Comparison of ENCODE assay signal across 20 mouse cellular contexts in genomic region chr3:102460528-102460927, GRCm38 (mm10). TPM values are rescaled to one million over a fixed set of nuclear protein-coding genes. Genes with fewer than 3 reads are reported as not detected.
DNase-seq lines count a peak whose midpoint lies in the region; ATAC-seq lines count a peak whose summit lies in the region.
"Had no signal": no experiment of that assay in that cellular context is flagged by ENCODE, and none has a peak within 500 bp of the region (broad histone marks: within the 10 kb centered on the region; RNA-seq: fewer than 3 reads in every experiment).

No protein-coding gene starts in this region.

- peak; percentile 81 for DNase-seq in heart, adult 11 months
- DNase-seq in heart, postnatal 25 days (ENCODE audit: low spot score) = no peak
- peak; percentile 21 to 23 for DNase-seq in kidney, postnatal 36 days
- DNase-seq in kidney, postnatal 10 days = no peak
- peak; percentile 2 for DNase-seq in testis, postnatal 14 days (ENCODE audit: low spot score)
- DNase-seq: adrenal gland, postnatal 14 days; cerebellum, adult 11-12 months; cerebellum, adult 9-11 months; cerebellum, postnatal 36 days; gastrocnemius, postnatal 25 days; heart, postnatal 4 days had no signal

- intact Hi-C loops in heart, postnatal 25 days (cut with DNase I) = loop anchor here (10.0 kb wide), 1 partner anchor 216 kb away; no protein-coding TSS in a partner anchor

- no peak overlapping the region for H3K9ac ChIP-seq in limb, embryonic 12.5 days (replicated peaks)
- no peak overlapping the region for H3K9ac ChIP-seq in liver, embryonic 12.5 days
- H3K9ac ChIP-seq: embryonic facial prominence, embryonic 13.5 days; forebrain, embryonic 12.5 days; heart, embryonic 13.5 days; hindbrain, embryonic 12.5 days had no signal

- H3K4me3 ChIP-seq in limb, embryonic 12.5 days (replicated peaks) = no peak overlapping the region
- no peak overlapping the region for H3K4me3 ChIP-seq in liver, embryonic 12.5 days
- H3K4me3 ChIP-seq: embryonic facial prominence, embryonic 13.5 days; forebrain, embryonic 12.5 days; heart, embryonic 13.5 days; hindbrain, embryonic 12.5 days had no signal

- no peaks in the 10 kb centered on the region for H3K36me3 ChIP-seq in limb, embryonic 12.5 days
- H3K36me3 ChIP-seq in liver, embryonic 12.5 days = no peaks in the 10 kb centered on the region
- H3K36me3 ChIP-seq: embryonic facial prominence, embryonic 13.5 days; forebrain, embryonic 12.5 days; heart, embryonic 13.5 days; hindbrain, embryonic 12.5 days had no signal

- 53% methylated on average over 5 of the region's 5 CpGs for WGBS in limb, embryonic 12.5 days
- 69% methylated on average over 5 of the region's 5 CpGs for WGBS in liver, embryonic 12.5 days (ENCODE audit: insufficient replicate concordance)

- peaks cover 22% of the 10 kb centered on the region for H3K4me1 ChIP-seq in limb, embryonic 12.5 days (replicated peaks)
- H3K4me1 ChIP-seq in liver, embryonic 12.5 days = no peaks in the 10 kb centered on the region
- H3K4me1 ChIP-seq: forebrain, embryonic 12.5 days; heart, embryonic 13.5 days; hindbrain, embryonic 12.5 days had no signal

- ATAC-seq in limb, embryonic 12.5 days (ENCODE audit: insufficient number of reproducible peaks, insufficient read depth, low FRiP score, low TSS enrichment, low read depth) = no peak
- ATAC-seq in liver, embryonic 12.5 days = no peak
- ATAC-seq: forebrain, embryonic 16.5 days had no signal

- H3K27me3 ChIP-seq in limb, embryonic 12.5 days = 0 out of 2 replicates have a peak, but pooled peaks cover 9% of the 10 kb centered on the region
- H3K27me3 ChIP-seq in liver, embryonic 12.5 days (replicated peaks) = no peaks in the 10 kb centered on the region
- H3K27me3 ChIP-seq: embryonic facial prominence, embryonic 13.5 days; hindbrain, embryonic 12.5 days had no signal

- no peak overlapping the region for H3K4me2 ChIP-seq in limb, embryonic 12.5 days
- H3K4me2 ChIP-seq in liver, embryonic 12.5 days = no peak overlapping the region
- H3K4me2 ChIP-seq: embryonic facial prominence, embryonic 13.5 days; forebrain, embryonic 12.5 days; heart, embryonic 13.5 days; hindbrain, embryonic 12.5 days had no signal

- H3K27ac ChIP-seq in limb, embryonic 12.5 days = peak overlapping the region; percentile 37; the same call in 1 of the 2 replicates
- H3K27ac ChIP-seq in liver, embryonic 12.5 days = no peak overlapping the region
- H3K27ac ChIP-seq: embryonic facial prominence, embryonic 13.5 days; forebrain, embryonic 12.5 days; heart, embryonic 13.5 days; hindbrain, embryonic 12.5 days had no signal

- H3K9me3 ChIP-seq in limb, embryonic 12.5 days = no peaks in the 10 kb centered on the region
- no peaks in the 10 kb centered on the region for H3K9me3 ChIP-seq in liver, embryonic 12.5 days (replicated peaks)
- H3K9me3 ChIP-seq: embryonic facial prominence, embryonic 13.5 days; forebrain, embryonic 12.5 days; heart, embryonic 13.5 days; hindbrain, embryonic 12.5 days had no signal

RNA-seq across cellular contexts. Expression of gene Ngf, which starts 9.2 kb away (rescaled TPM):
- 1 to 10 TPM; 5.1 to 6.3 TPM for total RNA-seq in heart, postnatal 25 days (2021)
- 6.3 and 7.2 TPM in 2 replicates for polyA plus RNA-seq in limb, embryonic 12.5 days (2016; fragmentation: Nextera tagmentation; extraction: Ambion mirVana)
- polyA plus RNA-seq in liver, embryonic 12.5 days (2016; fragmentation: Nextera tagmentation; extraction: Ambion mirVana) = 0.21 and 0.25 TPM in 2 replicates
- total RNA-seq: granulocyte monocyte progenitor cell, adult 5-6 weeks; MEL had no signal

Comparison
In these comparisons a context has a peak if more than half of its experiments do, and no peak if none do; other contexts are left out.
1. DNase-seq: peak in heart, adult 11 months (single experiment), kidney, postnatal 36 days (2 of 2) and testis, postnatal 14 days (single experiment); none in heart, postnatal 25 days (single experiment) and kidney, postnatal 10 days (single experiment).